Mouse (Mus musculus): Measurements from ENCODE around the gene Trim7.

Trim7 gene

GRCm38 (mm10) chr11:48827926-48828325 is 2.0 kb downstream of the Trim7 start:
- Histone ChIP-seq H3K4me1 (replicated peaks; ENCODE audit: low read depth, low read length) (peaks cover 42% of the 10 kb centered on the region), H3K27me3 (ENCODE audit: insufficient read depth, low read length) (peaks cover 8% of the 10 kb centered on the region)

GRCm38 (mm10) chr11:48830279-48830678 is 4.3 kb downstream of the Trim7 start:
- TF ChIP-seq POU5F1 (IDR thresholded peaks at IDR 0.05; ENCODE audit: borderline replicate concordance, low read length) (no peak), CTCF (conservative IDR thresholded peaks at IDR 0.05; ENCODE audit: low read length) (no peak), NANOG (IDR thresholded peaks at IDR 0.05; ENCODE audit: borderline replicate concordance, low read length) (no peak)
- Histone ChIP-seq H3K4me3 (replicated peaks; ENCODE audit: low read length) (no peak overlapping the region), H3K4me1 (replicated peaks; ENCODE audit: low read depth, low read length) (peaks cover 31% of the 10 kb centered on the region), H3K36me3 (ENCODE audit: insufficient read depth, low read length) (no peaks in the 10 kb centered on the region), H3K27me3 (ENCODE audit: insufficient read depth, low read length) (no peaks in the 10 kb centered on the region), H3K9me3 (ENCODE audit: low read length) (peaks cover 5% of the 10 kb centered on the region)

More at GRCm38 (mm10) chr11:48827926-48828325, 2.0 kb downstream of the Trim7 start:
- Histone ChIP-seq H3K9me3 (ENCODE audit: low read length) (peaks cover 5% of the 10 kb centered on the region), H3K4me3 (replicated peaks; ENCODE audit: low read length) (peak overlapping the region; percentile 7; the same call in 1 of the 2 replicates), H3K36me3 (ENCODE audit: insufficient read depth, low read length) (no peaks in the 10 kb centered on the region)
- TF ChIP-seq NANOG (IDR thresholded peaks at IDR 0.05; ENCODE audit: borderline replicate concordance, low read length) (no peak), POU5F1 (IDR thresholded peaks at IDR 0.05; ENCODE audit: borderline replicate concordance, low read length) (peak; percentile 28; the same call in 1 of the 2 replicates), CTCF (conservative IDR thresholded peaks at IDR 0.05; ENCODE audit: low read length) (no peak)

- TF ChIP-seq NANOG (IDR thresholded peaks at IDR 0.05; ENCODE audit: borderline replicate concordance, low read length): no peak
- TF ChIP-seq POU5F1 (IDR thresholded peaks at IDR 0.05; ENCODE audit: borderline replicate concordance, low read length): no peak
- no peak for TF ChIP-seq CTCF (conservative IDR thresholded peaks at IDR 0.05; ENCODE audit: low read length)
- no peaks in the 10 kb centered on the region for H3K36me3 ChIP-seq (ENCODE audit: insufficient read depth, low read length)
- H3K27me3 ChIP-seq (ENCODE audit: insufficient read depth, low read length): 0 out of 2 replicates have a peak, but pooled peaks cover 3% of the 10 kb centered on the region
- peaks cover 40% of the 10 kb centered on the region for H3K4me1 ChIP-seq (replicated peaks; ENCODE audit: low read depth, low read length)
- H3K9me3 ChIP-seq (ENCODE audit: low read length): peaks cover 5% of the 10 kb centered on the region
- H3K4me3 ChIP-seq (replicated peaks; ENCODE audit: low read length): no peak overlapping the region
These were observed 5.3 kb downstream of the Trim7 start for GRCm38 (mm10) chr11:48831273-48831672.

GRCm38 (mm10) chr11:48833078-48833730 is 7.3 kb downstream of the Trim7 start:
- Histone ChIP-seq H3K4me1 (replicated peaks; ENCODE audit: low read depth, low read length) (peaks cover 40% of the 10 kb centered on the region), H3K9me3 (ENCODE audit: low read length) (peaks cover under 1% of the 10 kb centered on the region; the same call in 1 of the 2 replicates), H3K36me3 (ENCODE audit: insufficient read depth, low read length) (no peaks in the 10 kb centered on the region), H3K27me3 (ENCODE audit: insufficient read depth, low read length) (peaks cover 22% of the 10 kb centered on the region), H3K4me3 (replicated peaks; ENCODE audit: low read length) (peak overlapping the region; percentile 85)
- TF ChIP-seq CTCF (conservative IDR thresholded peaks at IDR 0.05; ENCODE audit: low read length) (no peak), POU5F1 (IDR thresholded peaks at IDR 0.05; ENCODE audit: borderline replicate concordance, low read length) (no peak), NANOG (IDR thresholded peaks at IDR 0.05; ENCODE audit: borderline replicate concordance, low read length) (no peak)

- H3K4me1 ChIP-seq (replicated peaks; ENCODE audit: low read depth, low read length): peaks cover 43% of the 10 kb centered on the region
- H3K9me3 ChIP-seq (ENCODE audit: low read length): no peaks in the 10 kb centered on the region
- H3K4me3 ChIP-seq (replicated peaks; ENCODE audit: low read length): peak overlapping the region; percentile 85
- TF ChIP-seq NANOG (IDR thresholded peaks at IDR 0.05; ENCODE audit: borderline replicate concordance, low read length) (no peak), POU5F1 (IDR thresholded peaks at IDR 0.05; ENCODE audit: borderline replicate concordance, low read length) (no peak), CTCF (conservative IDR thresholded peaks at IDR 0.05; ENCODE audit: low read length) (no peak)
- H3K27me3 ChIP-seq (ENCODE audit: insufficient read depth, low read length): peaks cover 27% of the 10 kb centered on the region
- no peaks in the 10 kb centered on the region for H3K36me3 ChIP-seq (ENCODE audit: insufficient read depth, low read length)
These were observed 8.0 kb downstream of the Trim7 start for GRCm38 (mm10) chr11:48833731-48834639.

GRCm38 (mm10) chr11:48835923-48836322 is 10.0 kb downstream of the Trim7 start:
- TF ChIP-seq CTCF (conservative IDR thresholded peaks at IDR 0.05; ENCODE audit: low read length): no peak
- TF ChIP-seq POU5F1 (IDR thresholded peaks at IDR 0.05; ENCODE audit: borderline replicate concordance, low read length): no peak
- TF ChIP-seq NANOG (IDR thresholded peaks at IDR 0.05; ENCODE audit: borderline replicate concordance, low read length): no peak
- Histone ChIP-seq H3K36me3 (ENCODE audit: insufficient read depth, low read length) (no peaks in the 10 kb centered on the region), H3K27me3 (ENCODE audit: insufficient read depth, low read length) (peaks cover 42% of the 10 kb centered on the region), H3K9me3 (ENCODE audit: low read length) (no peaks in the 10 kb centered on the region), H3K4me3 (replicated peaks; ENCODE audit: low read length) (no peak overlapping the region), H3K4me1 (replicated peaks; ENCODE audit: low read depth, low read length) (peaks cover 52% of the 10 kb centered on the region)

- TF ChIP-seq CTCF (conservative IDR thresholded peaks at IDR 0.05; ENCODE audit: low read length) (no peak), POU5F1 (IDR thresholded peaks at IDR 0.05; ENCODE audit: borderline replicate concordance, low read length) (no peak), NANOG (IDR thresholded peaks at IDR 0.05; ENCODE audit: borderline replicate concordance, low read length) (no peak)
- no peaks in the 10 kb centered on the region for H3K9me3 ChIP-seq (ENCODE audit: low read length)
- no peaks in the 10 kb centered on the region for H3K36me3 ChIP-seq (ENCODE audit: insufficient read depth, low read length)
- peaks cover 52% of the 10 kb centered on the region for H3K4me1 ChIP-seq (replicated peaks; ENCODE audit: low read depth, low read length)
- H3K27me3 ChIP-seq (ENCODE audit: insufficient read depth, low read length): peaks cover 42% of the 10 kb centered on the region
- peak overlapping the region; percentile 88 for H3K4me3 ChIP-seq (replicated peaks; ENCODE audit: low read length)
These were observed 11.0 kb downstream of the Trim7 start for GRCm38 (mm10) chr11:48836990-48837309.
